Mouse (Mus musculus) thymus, adult 2 months (tissue): ENCODE measurements around the gene 9230102O04Rik. TPM values are rescaled to one million over a fixed set of nuclear protein-coding genes. Genes with fewer than 3 reads are reported as not detected.

Source experiments
- DNase-seq: peaks from one replicate; pipeline ENCODE4 v3.0.0; 2021
- H3K27ac ChIP-seq: fragments of 200-500 bp; 2 replicates; pipeline ENCODE4 v1.5.1; 2012; ENCODE audit warnings: low read length, control low read depth; ENCODE audit not compliant: control insufficient read depth, insufficient read depth
- H3K27me3 ChIP-seq: fragments of 200-500 bp; 2 replicates; pipeline ENCODE4 v1.6.1; 2012; ENCODE audit warnings: mild to moderate bottlenecking, low read length, moderate library complexity, mixed read lengths; ENCODE audit not compliant: control insufficient read depth, insufficient read depth
- H3K36me3 ChIP-seq: fragments of 200-500 bp; 2 replicates; pipeline ENCODE4 v1.6.1; 2012; ENCODE audit warnings: mild to moderate bottlenecking, low read length, moderate library complexity; ENCODE audit not compliant: control insufficient read depth, insufficient read depth
- H3K4me1 ChIP-seq: fragments of 200-500 bp; replicated peaks from 2 replicates; pipeline ENCODE4 v1.6.1; 2012; ENCODE audit warnings: low read length; ENCODE audit not compliant: control insufficient read depth, insufficient read depth
- H3K4me3 ChIP-seq: fragments of 200-500 bp; 2 replicates; pipeline ENCODE4 v1.5.1; 2012; ENCODE audit warnings: mild to moderate bottlenecking, low read length, control low read depth, moderate library complexity; ENCODE audit not compliant: control insufficient read depth, insufficient read depth
- CTCF ChIP-seq: fragments of 200-500 bp; IDR thresholded peaks from 2 replicates; pipeline ENCODE4 v1.5.1; 2012; ENCODE audit warnings: mild to moderate bottlenecking, control low read depth, low read length, moderate library complexity, borderline replicate concordance; ENCODE audit not compliant: control insufficient read depth, poor library complexity, insufficient read depth; ENCODE audit errors: extremely low read depth
- POLR2A ChIP-seq: fragments of 200-500 bp; IDR thresholded peaks from 2 replicates; pipeline ENCODE4 v1.6.1; 2012; ENCODE audit warnings: mild to moderate bottlenecking, low read length, control low read depth, moderate library complexity; ENCODE audit not compliant: control insufficient read depth, poor library complexity, insufficient read depth; ENCODE audit errors: extremely low read depth
- WGBS: fragments of 180-500 bp; shearing (Covaris S2); methylation state at CpG from one replicate; pipeline ENCODE4 v1.1.7; 2018; 5-methylcytosine and 5-hydroxymethylcytosine counted together
- polyA plus RNA-seq: library from polyadenylated mRNA; depleted of rRNA; stranded (reverse); fragments of >200 nt; gene quantifications from 2 replicates; pipeline ENCODE4 v1.2.3, GENCODE M21; 2012

9230102O04Rik gene
- polyA plus RNA-seq, 1 experiment: not detected

GRCm38 (mm10) chr2:9872682-9873081, 16.7 kb downstream of the 9230102O04Rik start:
- H3K36me3 ChIP-seq: peaks cover 40% of the 10 kb centered on the region
- peak overlapping the region; percentile 72 for H3K4me3 ChIP-seq
- DNase-seq: peak; percentile 51
- peaks cover 42% of the 10 kb centered on the region for H3K4me1 ChIP-seq
- H3K27me3 ChIP-seq: no peaks in the 10 kb centered on the region
- WGBS: 5% methylated on average over 12 of the region's 12 CpGs
- H3K27ac ChIP-seq: peak overlapping the region; percentile 89
- no peak for TF ChIP-seq POLR2A
- no peak for TF ChIP-seq CTCF

DNA sequence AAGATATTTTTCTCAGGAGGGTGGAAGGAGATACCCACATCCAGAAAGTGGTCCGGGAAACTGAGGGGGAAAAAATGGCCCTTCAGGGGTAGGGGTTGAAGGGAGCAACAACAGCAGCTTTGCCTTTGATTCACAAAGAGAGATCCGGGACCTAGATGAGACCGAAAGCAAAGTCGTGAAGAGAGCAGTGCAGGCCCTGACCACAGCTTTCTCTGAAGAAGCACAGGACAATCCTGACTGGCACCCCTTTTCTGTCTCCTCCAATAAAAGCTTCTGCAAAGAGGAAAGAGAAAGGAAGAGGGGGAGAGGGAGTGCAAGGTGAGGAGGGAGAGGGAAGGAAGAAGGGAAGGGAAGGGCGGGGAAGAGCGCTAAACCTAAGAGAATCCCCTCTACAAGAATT, 17.5 kb downstream of the 9230102O04Rik start:
- WGBS: 5% methylated on average over 6 of the region's 6 CpGs
- Histone ChIP-seq H3K27me3 (no peaks in the 10 kb centered on the region), H3K4me1 (peaks cover 44% of the 10 kb centered on the region), H3K27ac (peak overlapping the region; percentile 89), H3K36me3 (peaks cover 49% of the 10 kb centered on the region), H3K4me3 (peak overlapping the region; percentile 51)
- DNase-seq: peak; percentile 43
- TF ChIP-seq POLR2A (no peak), CTCF (no peak)

DNA sequence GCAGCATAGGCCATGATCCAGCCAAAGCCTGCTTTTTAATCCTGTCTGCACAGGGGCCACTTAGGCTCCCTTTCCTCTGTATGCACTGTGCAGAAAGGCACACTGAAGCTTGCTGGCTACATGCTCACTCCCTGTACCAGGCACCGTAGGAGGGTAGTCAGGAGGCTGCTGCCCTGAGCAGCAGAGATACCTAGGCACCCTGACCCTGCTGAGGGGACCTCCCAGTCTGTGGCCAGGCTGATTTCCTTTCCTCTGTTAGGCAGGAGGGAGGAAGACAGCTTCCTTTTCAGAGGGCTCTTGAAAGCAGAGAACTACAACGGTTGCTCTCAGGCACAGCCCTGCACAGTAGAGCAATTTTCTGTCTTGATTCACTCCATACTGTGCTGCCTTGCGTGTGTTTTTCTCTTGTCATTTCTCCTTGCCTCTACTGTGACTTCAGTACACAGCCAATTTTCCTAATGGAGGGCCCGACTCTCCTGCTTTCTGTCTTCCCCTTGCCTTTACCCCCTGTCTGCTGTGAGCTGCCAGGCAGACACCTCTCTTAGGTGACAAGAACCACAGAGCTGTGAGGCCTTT, 18.1 kb downstream of the 9230102O04Rik start:
- Histone ChIP-seq H3K4me3 (peak overlapping the region; percentile 51), H3K4me1 (peaks cover 44% of the 10 kb centered on the region), H3K27me3 (no peaks in the 10 kb centered on the region), H3K27ac (peak overlapping the region; percentile 89), H3K36me3 (peaks cover 54% of the 10 kb centered on the region)
- TF ChIP-seq CTCF (no peak), POLR2A (no peak)
- WGBS: 5% methylated on average over 4 of the region's 4 CpGs
- DNase-seq: peak; percentile 56

DNA sequence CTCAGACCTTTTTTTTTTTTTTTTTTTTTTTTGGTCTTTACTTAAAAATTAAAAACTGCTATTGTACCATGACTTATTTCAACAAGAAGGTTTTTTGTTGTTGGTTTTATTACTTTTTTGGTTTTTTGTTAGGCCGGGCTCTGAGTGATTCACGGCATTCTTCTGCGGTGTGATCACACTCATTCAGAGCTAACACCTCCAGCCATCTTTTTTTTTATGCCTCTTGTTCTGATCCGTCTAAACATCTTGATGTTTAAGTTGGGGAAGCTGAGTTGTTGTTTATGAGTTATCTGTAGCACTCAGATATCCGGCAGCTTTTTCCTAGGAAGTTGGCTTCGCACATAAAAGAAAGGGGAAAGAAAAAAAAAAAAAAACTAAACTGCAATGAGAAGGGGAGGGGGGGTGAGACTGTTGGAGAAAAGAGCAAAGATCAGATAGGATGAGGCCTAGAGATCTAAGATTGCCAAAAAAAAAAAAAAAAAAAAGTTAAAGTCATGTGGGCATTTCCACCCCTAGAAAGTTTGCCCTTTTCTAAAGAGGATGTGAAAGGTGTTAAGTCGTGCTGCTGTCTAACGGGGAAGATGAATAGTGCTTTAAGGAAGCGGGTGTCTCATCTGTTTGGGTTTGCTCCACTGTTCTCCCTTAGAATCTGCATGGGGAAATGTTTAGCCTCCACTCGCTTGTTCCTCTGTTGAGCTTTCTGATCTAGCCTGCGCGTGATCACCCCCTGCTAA, 22.1 kb downstream of the 9230102O04Rik start:
- Histone ChIP-seq H3K4me1 (peaks cover 19% of the 10 kb centered on the region), H3K27ac (no peak overlapping the region), H3K4me3 (no peak overlapping the region), H3K27me3 (no peaks in the 10 kb centered on the region), H3K36me3 (peaks cover 71% of the 10 kb centered on the region)
- no peak for DNase-seq
- WGBS: 58% methylated on average over 12 of the region's 12 CpGs
- TF ChIP-seq POLR2A (no peak), CTCF (no peak)

GRCm38 (mm10) chr2:9860698-9861097, 28.6 kb downstream of the 9230102O04Rik start:
- TF ChIP-seq POLR2A: no peak
- no peak for TF ChIP-seq CTCF
- Histone ChIP-seq H3K27me3 (no peaks in the 10 kb centered on the region), H3K4me3 (no peak overlapping the region), H3K27ac (no peak overlapping the region), H3K36me3 (peaks cover 72% of the 10 kb centered on the region), H3K4me1 (no peaks in the 10 kb centered on the region; the same call in 1 of the 2 replicates)
- 88% methylated on average over 5 of the region's 5 CpGs for WGBS
- DNase-seq: no peak

GRCm38 (mm10) chr2:9855861-9856260, 33.5 kb downstream of the 9230102O04Rik start:
- TF ChIP-seq POLR2A (no peak), CTCF (no peak)

More at GRCm38 (mm10) chr2:9855861-9856260, 33.5 kb downstream of the 9230102O04Rik start:
- Histone ChIP-seq H3K27me3 (no peaks in the 10 kb centered on the region), H3K36me3 (peaks cover 32% of the 10 kb centered on the region), H3K4me1 (peaks cover 11% of the 10 kb centered on the region), H3K27ac (no peak overlapping the region), H3K4me3 (no peak overlapping the region)
- no peak for DNase-seq
- 90% methylated on average over 4 of the region's 4 CpGs for WGBS
